Mouse (Mus musculus) liver, adult (tissue): ENCODE results near the gene Pde4b.

Source experiments
- GATA4 ChIP-seq: IDR thresholded peaks from 2 replicates; pipeline ENCODE4 v1.6.1; 2014; ENCODE audit warnings: mild to moderate bottlenecking, low read length; ENCODE audit not compliant: insufficient replicate concordance

The Pde4b gene

GRCm38 (mm10) chr4:102254466-102255294 lies 167.3 kb downstream of the Pde4b start:
- TF ChIP-seq GATA4 = no peak

GRCm38 (mm10) chr4:102255295-102255670 lies 167.9 kb downstream of the Pde4b start:
- no peak for TF ChIP-seq GATA4

GRCm38 (mm10) chr4:102256170-102256960 lies 169.0 kb downstream of the Pde4b start:
- no peak for TF ChIP-seq GATA4

GRCm38 (mm10) chr4:102260216-102260615 lies 172.9 kb downstream of the Pde4b start:
- no peak for TF ChIP-seq GATA4

- TF ChIP-seq GATA4 = no peak
Measured at GRCm38 (mm10) chr4:102272313-102272712, 185.0 kb downstream of the Pde4b start.

GRCm38 (mm10) chr4:102272749-102273148 lies 185.4 kb downstream of the Pde4b start:
- TF ChIP-seq GATA4 = no peak

GRCm38 (mm10) chr4:102275716-102276115 lies 188.4 kb downstream of the Pde4b start:
- no peak for TF ChIP-seq GATA4

- no peak for TF ChIP-seq GATA4
Measured at GRCm38 (mm10) chr4:102278958-102279357, 191.6 kb downstream of the Pde4b start.

GRCm38 (mm10) chr4:102287172-102287571 lies 199.8 kb downstream of the Pde4b start:
- no peak for TF ChIP-seq GATA4

GRCm38 (mm10) chr4:102290052-102290734 lies 202.8 kb downstream of the Pde4b start:
- no peak for TF ChIP-seq GATA4

- TF ChIP-seq GATA4 = no peak
Measured at GRCm38 (mm10) chr4:102297558-102297957, 210.2 kb downstream of the Pde4b start.

GRCm38 (mm10) chr4:102302568-102302967 lies 215.2 kb downstream of the Pde4b start:
- no peak for TF ChIP-seq GATA4

- TF ChIP-seq GATA4 = no peak
Measured at GRCm38 (mm10) chr4:102307661-102308297, 220.4 kb downstream of the Pde4b start.

- TF ChIP-seq GATA4 = no peak
Measured at GRCm38 (mm10) chr4:102310630-102311029, 223.3 kb downstream of the Pde4b start.

- TF ChIP-seq GATA4 = no peak
Measured at GRCm38 (mm10) chr4:102316011-102316410, 228.7 kb downstream of the Pde4b start.
